Mouse (Mus musculus) limb, embryonic 11.5 days (tissue): ENCODE measurements around the gene Nmb. TPM values are rescaled to one million over a fixed set of nuclear protein-coding genes. Genes with fewer than 3 reads are reported as not detected.

Experiments
- ATAC-seq: fragments of 200-750 bp; cut with Nextera tagmentation; 2 replicates; pipeline ENCODE4 v1.8.0; 2017; ENCODE audit warnings: low read depth; ENCODE audit not compliant: insufficient number of reproducible peaks, low FRiP score, low TSS enrichment
- DNase-seq: peaks from one replicate; pipeline ENCODE4 v3.0.0-alpha.2; 2015; ENCODE audit warnings: low spot score
- H3K27ac ChIP-seq: fragments of 300-500 bp; sonication (generic); replicated peaks from 2 replicates; pipeline ENCODE4 v1.5.1; 2014; ENCODE audit warnings: low read depth, mild to moderate bottlenecking, low read length
- H3K27me3 ChIP-seq: fragments of 300-500 bp; sonication (generic); 2 replicates; pipeline ENCODE4 v1.6.1; 2014; ENCODE audit warnings: mild to moderate bottlenecking, low read length, mixed read lengths; ENCODE audit not compliant: control insufficient read depth, insufficient read depth
- H3K36me3 ChIP-seq: fragments of 300-500 bp; sonication (generic); 2 replicates; pipeline ENCODE4 v1.6.1; 2014; ENCODE audit warnings: mild to moderate bottlenecking, low read length, moderate library complexity, mixed read lengths; ENCODE audit not compliant: control insufficient read depth, insufficient read depth
- H3K4me1 ChIP-seq: fragments of 300-500 bp; sonication (generic); 2 replicates; pipeline ENCODE4 v1.6.1; 2014; ENCODE audit warnings: low read length, mixed read lengths; ENCODE audit not compliant: control insufficient read depth, insufficient read depth
- H3K4me2 ChIP-seq: fragments of 300-500 bp; sonication (generic); 2 replicates; pipeline ENCODE4 v1.6.1; 2014; ENCODE audit warnings: low read depth, mild to moderate bottlenecking, moderate library complexity; ENCODE audit not compliant: severe bottlenecking
- H3K4me3 ChIP-seq: fragments of 300-500 bp; sonication (generic); 2 replicates; pipeline ENCODE4 v1.5.1; 2014; ENCODE audit warnings: low read depth, low read length
- H3K9ac ChIP-seq: fragments of 300-500 bp; sonication (generic); 2 replicates; pipeline ENCODE4 v1.6.1; 2014; ENCODE audit warnings: mild to moderate bottlenecking, low read length
- H3K9me3 ChIP-seq: fragments of 300-500 bp; sonication (generic); 2 replicates; pipeline ENCODE4 v1.6.1; 2016; ENCODE audit warnings: low read length; ENCODE audit not compliant: control insufficient read depth
- WGBS: fragments of 180-500 bp; shearing (Covaris S2); extraction: QIAGEN DNeasy Blood & Tissue Kit; methylation state at CpG from one replicate; pipeline ENCODE4 v1.1.7; 2014; 5-methylcytosine and 5-hydroxymethylcytosine counted together
- polyA plus RNA-seq: library from polyadenylated mRNA; unstranded; fragments of >200 nt; fragmentation: Nextera tagmentation; extraction: Ambion mirVana; gene quantifications from 2 replicates; pipeline ENCODE4 v1.2.1, GENCODE M21; 2014

Gene Nmb
- polyA plus RNA-seq, 1 experiment from 2014 or later = 8.1 TPM

- DNase-seq (peak; percentile 94), ATAC-seq (peak; percentile 97)
- peak within 1 kb of the TSS; percentile 99 for H3K9ac ChIP-seq
- under 1% methylated on average over 40 of the region's 40 CpGs for WGBS
- H3K27me3 ChIP-seq = no peaks in the 10 kb centered on the region
- H3K4me3 ChIP-seq = peak within 1 kb of the TSS; percentile 90
- no peaks in the 10 kb centered on the region for H3K9me3 ChIP-seq
- peaks cover 13% of the 10 kb centered on the region for H3K36me3 ChIP-seq
- H3K27ac ChIP-seq = peak within 1 kb of the TSS; percentile 83
- H3K4me2 ChIP-seq = peak within 1 kb of the TSS; percentile 80
- peaks cover 3% of the 10 kb centered on the region; the same call in 1 of the 2 replicates for H3K4me1 ChIP-seq
Measured at GRCm38 (mm10) chr7:80860729-80861274, 44.1 kb downstream of the Nmb start, which contains the start of gene Zscan2. Zscan2 (plus strand) TSS chr7:80860920.

- peak overlapping the region; percentile 90 for H3K4me3 ChIP-seq
- 2% methylated on average over 13 of the region's 13 CpGs for WGBS
- H3K4me2 ChIP-seq = peak overlapping the region; percentile 80
- peaks cover 8% of the 10 kb centered on the region for H3K36me3 ChIP-seq
- H3K27me3 ChIP-seq = no peaks in the 10 kb centered on the region
- H3K9ac ChIP-seq = peak overlapping the region; percentile 99
- H3K4me1 ChIP-seq = peaks cover 3% of the 10 kb centered on the region; the same call in 1 of the 2 replicates
- ATAC-seq (peak; percentile 63; the same call in 1 of the 2 replicates), DNase-seq (peak; percentile 80)
- no peak overlapping the region for H3K27ac ChIP-seq
- H3K9me3 ChIP-seq = no peaks in the 10 kb centered on the region
Measured at GRCm38 (mm10) chr7:80860227-80860626, 44.6 kb downstream of the Nmb start.

GRCm38 (mm10) chr7:80857181-80857580, 47.7 kb downstream of the Nmb start:
- Histone ChIP-seq H3K9ac (no peak overlapping the region), H3K4me1 (peaks cover 3% of the 10 kb centered on the region; the same call in 1 of the 2 replicates), H3K9me3 (no peaks in the 10 kb centered on the region), H3K36me3 (no peaks in the 10 kb centered on the region), H3K4me2 (no peak overlapping the region), H3K27ac (no peak overlapping the region), H3K4me3 (no peak overlapping the region), H3K27me3 (no peaks in the 10 kb centered on the region)
- ATAC-seq (no peak), DNase-seq (peak; percentile 84)
- 29% methylated on average over 6 of the region's 6 CpGs for WGBS

GRCm38 (mm10) chr7:80855316-80855715, 49.6 kb downstream of the Nmb start:
- Histone ChIP-seq H3K4me1 (no peaks in the 10 kb centered on the region), H3K36me3 (no peaks in the 10 kb centered on the region), H3K27me3 (no peaks in the 10 kb centered on the region), H3K4me2 (no peak overlapping the region), H3K9ac (no peak overlapping the region), H3K9me3 (no peaks in the 10 kb centered on the region), H3K27ac (no peak overlapping the region), H3K4me3 (no peak overlapping the region)
- no peak for ATAC-seq
- DNase-seq = no peak

GRCm38 (mm10) chr7:80853218-80853617, 51.7 kb downstream of the Nmb start:
- no peak overlapping the region for H3K4me3 ChIP-seq
- 94% methylated on average over 3 of the region's 3 CpGs for WGBS
- no peak overlapping the region for H3K4me2 ChIP-seq
- no peaks in the 10 kb centered on the region for H3K36me3 ChIP-seq
- H3K27me3 ChIP-seq = no peaks in the 10 kb centered on the region
- no peaks in the 10 kb centered on the region for H3K4me1 ChIP-seq
- DNase-seq (no peak), ATAC-seq (no peak)
- no peaks in the 10 kb centered on the region for H3K9me3 ChIP-seq
- no peak overlapping the region for H3K9ac ChIP-seq
- H3K27ac ChIP-seq = no peak overlapping the region

Other genes with a start within 250 kb of the Nmb start
- gene Crtc3, start 216.2 kb downstream of the Nmb start, polyA plus RNA-seq = 14.8 and 18.7 TPM in 2 replicates
- gene Iqgap1, start 79.1 kb downstream of the Nmb start, polyA plus RNA-seq = 25.9 and 30.3 TPM in 2 replicates
- 5.4 and 5.5 TPM in 2 replicates for gene Zscan2, start 44.2 kb downstream of the Nmb start, polyA plus RNA-seq
- 36.1 and 41.3 TPM in 2 replicates for gene Wdr73, start 3.8 kb downstream of the Nmb start, polyA plus RNA-seq
- gene Sec11a, start 42.7 kb upstream of the Nmb start, polyA plus RNA-seq = 189 and 191 TPM in 2 replicates
- gene Zfp592, start 88.6 kb upstream of the Nmb start, polyA plus RNA-seq = 15.3 and 17.8 TPM in 2 replicates
- gene Alpk3, start 152.5 kb upstream of the Nmb start, polyA plus RNA-seq = 0.20 and 0.33 TPM in 2 replicates
- gene Slc28a1, start 209.7 kb upstream of the Nmb start, polyA plus RNA-seq = 0.07 TPM in 1 of 2 replicates, not detected in the other